Mouse (Mus musculus) megakaryocyte, adult 5-6 weeks (primary cell): Measurements from ENCODE around the gene B3gnt3. TPM values are rescaled to one million over a fixed set of nuclear protein-coding genes. Genes with fewer than 3 reads are reported as not detected.
A peak's percentile ranks its signal among the peaks of the same experiment; 100 is the strongest.

Experiments used
- ATAC-seq: 2 replicates; pipeline ENCODE4 v1.8.0; 2016; ENCODE audit warnings: mild to moderate bottlenecking, inconsistent platforms; ENCODE audit not compliant: poor library complexity, severe bottlenecking
- total RNA-seq, 2 experiments: library from RNA; stranded (forward) in 1 of 2; stranded (reverse) in 1 of 2; fragments of 153-499, 151-499 nt in 1 of 2; fragments of 221-1000, 200-1000 nt in 1 of 2; gene quantifications; 2 replicates each; pipeline versions ENCODE4 v1.2.3 to v1.2.4; 2015 to 2017

B3gnt3 gene
- total RNA-seq, 2 experiments from 2014 or later = 0.18 to 0.89 TPM

DNA sequence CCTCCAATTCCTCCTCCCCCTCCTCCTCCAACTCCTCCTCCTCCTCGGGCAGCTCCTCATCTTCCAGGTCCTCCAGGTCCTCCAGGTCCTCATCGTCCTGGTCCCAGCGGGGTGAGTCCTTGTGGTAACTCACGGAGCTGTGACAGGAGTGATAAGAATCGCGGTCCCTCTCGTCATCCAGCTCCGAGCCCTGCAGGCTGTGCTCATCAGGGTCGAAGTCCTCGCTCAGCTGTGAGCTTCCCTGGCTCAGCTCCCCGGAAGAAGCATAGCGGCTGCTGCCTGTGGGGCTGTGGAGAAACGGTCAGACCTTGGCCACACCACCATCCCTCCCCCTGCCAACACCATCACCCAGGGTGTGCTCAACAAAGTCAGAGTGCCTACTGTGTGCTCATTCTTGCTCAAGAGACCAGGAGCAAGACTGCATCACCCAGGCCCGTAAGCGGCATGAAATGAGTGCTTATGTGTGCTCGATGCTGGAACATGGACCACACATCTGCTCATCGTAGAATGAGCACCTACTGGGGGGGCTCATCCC, 43.0 kb downstream of the B3gnt3 start:
- ATAC-seq = no peak

DNA sequence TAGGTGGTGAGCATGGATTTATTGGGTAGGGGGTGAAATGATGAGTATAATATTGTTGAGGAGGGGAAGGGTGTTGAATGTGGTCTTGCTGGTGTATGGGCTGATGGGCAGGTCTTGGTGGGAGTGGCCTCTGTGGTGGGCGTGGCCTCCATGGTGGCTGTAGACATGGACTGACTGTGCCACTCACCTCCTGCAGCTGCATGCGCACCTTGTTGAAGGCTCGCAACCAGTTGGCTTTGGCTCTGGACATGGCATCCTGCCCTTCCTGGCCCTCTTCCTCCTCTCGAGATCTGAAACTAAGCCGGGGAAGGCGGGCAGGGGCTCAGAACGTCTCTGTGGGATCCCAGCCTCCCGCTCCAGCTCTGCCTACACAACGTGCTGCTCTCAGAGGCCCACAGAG, 43.8 kb downstream of the B3gnt3 start:
- ATAC-seq = no peak

DNA sequence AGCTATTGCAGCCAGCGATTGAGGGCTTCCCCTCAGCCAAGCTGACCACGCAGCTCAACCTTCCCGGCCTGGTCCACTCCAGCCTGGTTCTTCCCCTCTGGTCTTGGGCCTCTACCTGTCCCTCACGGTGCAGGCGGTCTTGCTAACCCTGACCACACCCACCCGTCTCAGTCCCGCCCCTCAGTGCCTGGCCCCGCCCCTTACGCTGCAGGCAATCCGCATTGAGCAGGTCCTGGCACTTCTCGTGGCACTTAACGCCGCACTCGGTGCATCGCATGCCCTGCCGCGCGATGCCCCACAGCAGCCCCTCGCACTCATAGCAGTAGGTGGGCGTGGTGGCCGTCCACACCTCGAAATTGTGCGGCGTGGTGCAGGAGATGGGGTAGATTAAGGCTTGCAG, 47.0 kb downstream of the B3gnt3 start:
- peak; percentile 51; the same call in 1 of the 2 replicates for ATAC-seq

DNA sequence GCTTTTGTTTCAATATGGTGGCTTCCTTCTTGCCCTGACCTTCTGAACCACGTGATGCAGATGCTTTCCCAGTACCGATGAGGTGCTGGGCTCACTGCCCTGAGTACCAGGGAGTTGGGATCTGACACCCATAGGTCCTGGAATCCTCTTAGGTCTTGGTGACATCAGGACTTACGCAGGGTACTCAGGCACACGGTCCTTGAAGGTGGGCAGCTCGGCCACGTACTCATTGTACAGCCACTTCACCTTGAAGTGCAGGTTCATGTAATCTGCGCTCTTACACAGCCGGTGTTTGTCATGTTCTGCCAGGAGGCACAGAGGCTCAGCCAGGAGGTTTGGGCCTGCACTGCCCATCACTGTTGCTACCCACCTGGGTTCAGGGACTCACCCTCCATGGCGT, 56.1 kb downstream of the B3gnt3 start:
- no peak for ATAC-seq

Other genes starting within 250 kb of the B3gnt3 start
- gene Abhd8, start 238.1 kb downstream of the B3gnt3 start, total RNA-seq (2015) = 2.4 and 3.1 TPM in 2 replicates
- 5.8 and 7.4 TPM in 2 replicates for gene Abhd8, start 238.1 kb downstream of the B3gnt3 start, total RNA-seq (2017)
- 31.6 and 40.1 TPM in 2 replicates for gene Mrpl34, start 236.8 kb downstream of the B3gnt3 start, total RNA-seq (2015)
- gene Mrpl34, start 236.8 kb downstream of the B3gnt3 start, total RNA-seq (2017) = 33.5 and 36.1 TPM in 2 replicates
- gene Dda1, start 232.6 kb downstream of the B3gnt3 start, total RNA-seq (2015) = 39.1 and 44.0 TPM in 2 replicates
- gene Dda1, start 232.6 kb downstream of the B3gnt3 start, total RNA-seq (2017) = 14.2 and 26.3 TPM in 2 replicates
- 0.47 and 1.5 TPM in 2 replicates for gene Ano8, start 215.8 kb downstream of the B3gnt3 start, total RNA-seq (2015)
- 3.0 and 4.2 TPM in 2 replicates for gene Ano8, start 215.8 kb downstream of the B3gnt3 start, total RNA-seq (2017)
- gene Gtpbp3, start 213.7 kb downstream of the B3gnt3 start, total RNA-seq (2015) = 3.4 and 3.7 TPM in 2 replicates
- gene Gtpbp3, start 213.7 kb downstream of the B3gnt3 start, total RNA-seq (2017) = 12.1 and 14.2 TPM in 2 replicates
- gene Plvap, start 190.0 kb downstream of the B3gnt3 start, total RNA-seq (2015) = 0.11 and 0.25 TPM in 2 replicates
- gene Plvap, start 190.0 kb downstream of the B3gnt3 start, total RNA-seq (2017) = 0.22 and 0.28 TPM in 2 replicates
- not detected in 2 replicates for gene Ccdc194, start 176.1 kb downstream of the B3gnt3 start, total RNA-seq (2015)
- gene Ccdc194, start 176.1 kb downstream of the B3gnt3 start, total RNA-seq (2017) = not detected in 2 replicates
- gene Bst2, start 164.3 kb downstream of the B3gnt3 start, total RNA-seq (2015) = 19.6 and 23.1 TPM in 2 replicates
- gene Bst2, start 164.3 kb downstream of the B3gnt3 start, total RNA-seq (2017) = 91.4 and 111 TPM in 2 replicates
- 47.1 and 48.5 TPM in 2 replicates for gene Mvb12a, start 158.9 kb downstream of the B3gnt3 start, total RNA-seq (2015)
- gene Mvb12a, start 158.9 kb downstream of the B3gnt3 start, total RNA-seq (2017) = 42.8 and 68.8 TPM in 2 replicates
- 1.7 and 1.8 TPM in 2 replicates for gene Tmem221, start 142.9 kb downstream of the B3gnt3 start, total RNA-seq (2015)
- 0.57 and 0.99 TPM in 2 replicates for gene Tmem221, start 142.9 kb downstream of the B3gnt3 start, total RNA-seq (2017)
- gene Nxnl1, start 135.2 kb downstream of the B3gnt3 start, total RNA-seq (2015) = not detected in 2 replicates
- 0.11 TPM in 1 of 2 replicates, not detected in the other for gene Nxnl1, start 135.2 kb downstream of the B3gnt3 start, total RNA-seq (2017)
- gene Slc27a1, start 132.9 kb downstream of the B3gnt3 start, total RNA-seq (2015) = 1.5 and 2.0 TPM in 2 replicates
- 2.8 and 3.9 TPM in 2 replicates for gene Slc27a1, start 132.9 kb downstream of the B3gnt3 start, total RNA-seq (2017)
- 65.1 and 73.6 TPM in 2 replicates for gene Pgls, start 109.6 kb downstream of the B3gnt3 start, total RNA-seq (2015)
- gene Pgls, start 109.6 kb downstream of the B3gnt3 start, total RNA-seq (2017) = 50.5 and 78.3 TPM in 2 replicates
- gene Fam129c, start 104.1 kb downstream of the B3gnt3 start, total RNA-seq (2015) = 4.6 and 4.8 TPM in 2 replicates
- gene Fam129c, start 104.1 kb downstream of the B3gnt3 start, total RNA-seq (2017) = 3.6 and 8.6 TPM in 2 replicates
- 46.8 and 51.2 TPM in 2 replicates for gene Colgalt1, start 90.8 kb downstream of the B3gnt3 start, total RNA-seq (2015)
- 54.8 and 56.8 TPM in 2 replicates for gene Colgalt1, start 90.8 kb downstream of the B3gnt3 start, total RNA-seq (2017)
- 0.11 TPM in 1 of 2 replicates, not detected in the other for gene Unc13a, start 30.0 kb downstream of the B3gnt3 start, total RNA-seq (2015)
- gene Unc13a, start 30.0 kb downstream of the B3gnt3 start, total RNA-seq (2017) = 1.1 TPM in 1 of 2 replicates, not detected in the other
- 4.8 and 5.0 TPM in 2 replicates for gene Jak3, start 25.5 kb downstream of the B3gnt3 start, total RNA-seq (2015)
- gene Jak3, start 25.5 kb downstream of the B3gnt3 start, total RNA-seq (2017) = 2.6 and 5.2 TPM in 2 replicates
- 2.9 and 4.2 TPM in 2 replicates for gene Insl3, start 12.6 kb downstream of the B3gnt3 start, total RNA-seq (2015)
- 1.1 and 2.4 TPM in 2 replicates for gene Insl3, start 12.6 kb downstream of the B3gnt3 start, total RNA-seq (2017)
- 28.4 and 30.9 TPM in 2 replicates for gene Fcho1, start 23.9 kb upstream of the B3gnt3 start, total RNA-seq (2015)
- gene Fcho1, start 23.9 kb upstream of the B3gnt3 start, total RNA-seq (2017) = 39.6 and 41.2 TPM in 2 replicates
- 9.7 and 12.4 TPM in 2 replicates for gene Zfp709, start 180.2 kb upstream of the B3gnt3 start, total RNA-seq (2015)
- gene Zfp709, start 180.2 kb upstream of the B3gnt3 start, total RNA-seq (2017) = 11.7 and 17.1 TPM in 2 replicates
- 2.9 and 4.6 TPM in 2 replicates for gene Zfp882, start 206.8 kb upstream of the B3gnt3 start, total RNA-seq (2015)
- gene Zfp882, start 206.8 kb upstream of the B3gnt3 start, total RNA-seq (2017) = 2.1 and 5.1 TPM in 2 replicates
- 17.7 and 22.3 TPM in 2 replicates for gene Zfp617, start 206.8 kb upstream of the B3gnt3 start, total RNA-seq (2015)
- gene Zfp617, start 206.8 kb upstream of the B3gnt3 start, total RNA-seq (2017) = 14.8 and 16.0 TPM in 2 replicates
- 31.4 and 34.4 TPM in 2 replicates for gene Zfp961, start 249.2 kb upstream of the B3gnt3 start, total RNA-seq (2015)
- gene Zfp961, start 249.2 kb upstream of the B3gnt3 start, total RNA-seq (2017) = 23.1 and 25.4 TPM in 2 replicates